Mouse (Mus musculus): ENCODE data around the gene Pitpnm1. TPM values are rescaled to one million over a fixed set of nuclear protein-coding genes. Genes with fewer than 3 reads are reported as not detected.
A peak's percentile ranks its signal among the peaks of the same experiment; 100 is the strongest.

Pitpnm1 gene
- total RNA-seq, 2 experiments from 2014 or later = 225 to 226 TPM

- intact Hi-C loops (cut with DNase I) = loop anchor here (5.0 to 10.0 kb wide), 2 partner anchors 37 to 134 kb away; partner anchors contain the start of gene Aldh3b3
- DNase-seq (ENCODE audit: low spot score in 2 of 2) = no peak
Observed at GRCm38 (mm10) chr19:4089128-4089527, 10.7 kb upstream of the Pitpnm1 start.

DNA sequence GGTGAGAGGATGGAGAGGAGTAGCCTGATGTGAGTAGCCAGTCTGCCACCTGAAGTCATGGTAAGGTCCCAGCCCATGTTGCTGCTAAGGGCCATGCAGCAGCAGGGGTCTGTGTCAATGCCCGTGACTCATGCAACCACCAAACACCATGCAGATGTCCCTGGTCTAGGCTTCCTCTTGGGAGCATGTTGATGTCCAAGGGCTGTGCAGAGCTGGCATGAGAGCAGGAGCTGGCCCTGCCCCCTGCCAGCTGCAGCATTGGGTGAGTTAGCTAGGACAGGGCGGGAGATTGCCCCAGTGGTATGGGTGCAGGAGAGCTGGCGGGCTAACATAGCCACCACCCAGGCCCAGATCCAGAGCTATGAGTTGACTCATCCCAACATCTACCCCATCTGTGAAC is 9.4 kb upstream of the Pitpnm1 start:
- no peak for DNase-seq (ENCODE audit: low spot score in 2 of 2)
- intact Hi-C loops (cut with DNase I) = no loop called here

DNA sequence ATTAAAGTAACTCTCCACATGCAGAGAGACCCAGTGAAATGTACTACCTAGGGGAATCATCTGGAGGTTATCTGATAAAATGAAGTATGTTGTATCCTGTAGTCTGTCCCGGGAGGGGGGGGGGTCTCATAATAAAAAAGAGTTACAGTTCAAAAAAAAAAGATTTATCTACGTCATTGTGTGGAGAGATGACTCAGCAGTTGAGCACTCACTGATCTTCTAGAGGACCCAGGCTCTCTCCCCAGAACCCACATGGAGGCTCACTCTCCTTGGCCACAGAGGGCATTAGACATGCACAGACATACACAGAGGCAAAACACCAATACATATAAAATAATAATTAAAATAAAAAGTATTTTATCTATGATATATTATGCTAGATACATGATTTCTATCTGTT is 8.4 kb upstream of the Pitpnm1 start:
- intact Hi-C loops (cut with DNase I) = no loop called here
- DNase-seq (ENCODE audit: low spot score in 2 of 2) = no peak

DNA sequence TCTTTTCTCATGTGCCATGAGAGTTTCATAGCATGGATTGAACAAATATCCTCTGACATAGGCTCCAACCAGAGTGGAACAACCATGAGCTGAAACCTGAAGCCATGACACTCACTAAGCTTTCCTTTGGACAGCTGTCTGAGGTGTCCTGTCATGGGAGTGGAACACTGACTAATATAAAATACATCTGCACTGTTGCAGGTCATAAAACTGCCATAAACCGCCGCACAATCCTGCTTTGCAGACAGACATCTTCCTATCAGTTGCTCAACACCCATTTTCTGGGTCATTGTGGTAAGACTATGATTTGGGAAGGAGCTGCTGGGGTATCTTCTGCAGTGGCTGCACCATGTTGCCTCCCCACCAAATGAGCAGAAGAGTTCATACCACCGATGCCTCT is 7.0 kb upstream of the Pitpnm1 start:
- DNase-seq (ENCODE audit: low spot score in 2 of 2) = no peak
- intact Hi-C loops (cut with DNase I) = no loop called here

GRCm38 (mm10) chr19:4093772-4094171 is 6.0 kb upstream of the Pitpnm1 start:
- intact Hi-C loops (cut with DNase I) = no loop called here
- no peak for DNase-seq (ENCODE audit: low spot score in 2 of 2)

DNA sequence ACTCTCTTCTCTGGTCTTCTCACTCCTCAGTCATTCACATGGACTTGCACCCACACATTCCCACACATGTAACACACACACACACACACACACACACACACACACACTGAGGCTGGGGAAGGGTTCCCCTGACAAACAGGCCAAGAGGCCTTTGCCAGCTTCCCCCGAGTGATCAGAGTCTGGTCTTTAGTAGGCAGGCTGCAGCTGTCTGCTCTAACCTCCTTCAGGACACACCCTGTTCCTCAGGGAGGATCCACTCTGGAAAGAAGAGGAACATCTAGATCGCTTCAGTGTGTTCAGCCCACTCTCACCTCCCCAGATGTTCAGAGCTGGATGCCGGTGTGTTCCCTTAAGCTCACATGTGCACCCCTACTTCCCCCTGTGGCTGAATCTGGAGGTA is 5.5 kb upstream of the Pitpnm1 start:
- intact Hi-C loops (cut with DNase I) = no loop called here
- DNase-seq (ENCODE audit: low spot score in 2 of 2) = no peak

GRCm38 (mm10) chr19:4094774-4095303 is 5.0 kb upstream of the Pitpnm1 start:
- peak in 1 of 2 experiments; percentile 26 for DNase-seq (ENCODE audit: low spot score in 2 of 2)
- intact Hi-C loops (cut with DNase I) = loop anchor here (5.0 kb wide), 1 partner anchor 48 kb away; the partner anchor contains the start of gene Gstp2

DNA sequence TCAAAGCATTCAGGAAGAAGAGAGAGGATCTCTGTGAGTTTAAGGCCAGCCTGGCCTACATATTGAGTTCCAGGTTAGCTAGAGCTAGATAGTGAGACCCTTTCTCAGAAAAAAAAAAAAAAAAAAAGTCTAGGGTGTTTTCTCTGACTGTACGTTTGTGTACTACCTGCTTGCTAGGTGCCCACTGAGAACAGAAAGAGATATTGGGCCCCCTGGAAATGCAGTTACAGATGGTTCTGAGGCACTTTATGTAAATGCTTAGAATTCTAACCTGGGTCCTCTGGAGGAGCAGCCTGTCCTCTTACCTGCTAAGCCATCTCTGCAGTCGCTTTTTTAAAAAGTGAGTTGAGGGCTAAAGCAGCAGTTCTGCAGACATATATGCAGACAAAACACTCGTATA is 4.0 kb upstream of the Pitpnm1 start:
- intact Hi-C loops (cut with DNase I) = loop anchor here (5.0 kb wide), 1 partner anchor 49 kb away; the partner anchor contains the start of gene Gstp2

GRCm38 (mm10) chr19:4096642-4097440 is 3.0 kb upstream of the Pitpnm1 start, which contains the start of gene Cdk2ap2:
Gene Cdk2ap2 (plus strand): TSS chr19:4097182.
- intact Hi-C loops (cut with DNase I) = loop anchor here (5.0 kb wide), 1 partner anchor 50 kb away; the partner anchor contains the start of gene Gstp2
- DNase-seq (ENCODE audit: low spot score in 2 of 2) = peak; percentile 99 to 100

More for the DNA sequence above, 4.0 kb upstream of the Pitpnm1 start:
- no peak for DNase-seq (ENCODE audit: low spot score in 2 of 2)

GRCm38 (mm10) chr19:4097441-4097825 is 2.4 kb upstream of the Pitpnm1 start:
- peak in 1 of 2 experiments; percentile 68 for DNase-seq (ENCODE audit: low spot score in 2 of 2)

DNA sequence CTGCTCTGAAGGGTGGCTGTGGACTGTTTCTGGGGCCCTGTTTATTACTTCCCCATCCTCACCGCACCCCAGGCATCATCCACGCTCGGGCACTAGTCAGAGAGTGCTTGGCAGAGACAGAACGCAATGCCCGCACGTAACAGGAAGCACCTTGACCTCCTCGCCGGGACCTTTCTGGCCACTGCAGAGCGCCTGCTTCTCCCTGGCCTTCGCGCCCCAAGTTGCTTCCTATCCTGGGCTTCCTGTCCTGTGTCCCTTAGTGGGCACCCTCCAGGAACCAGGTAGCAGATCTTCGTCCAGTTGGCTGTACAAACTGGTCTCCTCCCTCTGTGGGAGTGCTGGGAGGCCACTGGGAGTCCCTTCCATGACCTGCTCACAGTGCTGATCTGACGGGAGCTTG is 1.4 kb upstream of the Pitpnm1 start:
- intact Hi-C loops (cut with DNase I) = loop anchor here (2.0 to 5.0 kb wide), 2 partner anchors 51 to 130 kb away; partner anchors contain the start of gene Gstp2
- DNase-seq (ENCODE audit: low spot score in 2 of 2) = peak in 1 of 2 experiments; percentile 22

More at GRCm38 (mm10) chr19:4097441-4097825, 2.4 kb upstream of the Pitpnm1 start:
- intact Hi-C loops (cut with DNase I) = loop anchor here (5.0 kb wide), 1 partner anchor 50 kb away; the partner anchor contains the start of gene Gstp2

DNA sequence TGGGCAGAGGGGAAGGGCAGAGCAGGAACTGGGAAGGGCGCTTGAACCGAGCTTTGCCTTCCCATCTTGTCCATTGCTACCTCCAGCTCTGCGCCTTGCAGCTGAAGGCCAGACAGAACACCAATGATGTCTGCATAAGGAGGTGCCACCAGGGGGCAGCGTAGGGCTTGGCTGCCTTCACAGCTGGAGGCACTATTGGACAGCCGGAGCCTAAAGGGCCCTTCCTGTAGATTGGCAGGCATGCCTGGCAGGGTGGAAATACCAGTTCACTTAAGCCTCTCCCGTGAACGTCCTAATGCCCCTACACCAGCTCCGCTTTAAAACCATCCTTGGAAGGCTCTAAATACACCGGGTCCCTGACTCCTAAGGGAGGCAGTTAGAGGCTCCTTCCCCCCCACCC is 742 bp upstream of the Pitpnm1 start:
- intact Hi-C loops (cut with DNase I) = loop anchor here (2.0 to 5.0 kb wide), 2 partner anchors 52 to 130 kb away; partner anchors contain the start of gene Gstp2
- peak; percentile 92 for DNase-seq (ENCODE audit: low spot score in 2 of 2)

GRCm38 (mm10) chr19:4100718-4101261 is 992 bp downstream of the Pitpnm1 start:
- peak; percentile 66 to 75 for DNase-seq (ENCODE audit: low spot score in 2 of 2)
- intact Hi-C loops (cut with DNase I) = no loop called here

DNA sequence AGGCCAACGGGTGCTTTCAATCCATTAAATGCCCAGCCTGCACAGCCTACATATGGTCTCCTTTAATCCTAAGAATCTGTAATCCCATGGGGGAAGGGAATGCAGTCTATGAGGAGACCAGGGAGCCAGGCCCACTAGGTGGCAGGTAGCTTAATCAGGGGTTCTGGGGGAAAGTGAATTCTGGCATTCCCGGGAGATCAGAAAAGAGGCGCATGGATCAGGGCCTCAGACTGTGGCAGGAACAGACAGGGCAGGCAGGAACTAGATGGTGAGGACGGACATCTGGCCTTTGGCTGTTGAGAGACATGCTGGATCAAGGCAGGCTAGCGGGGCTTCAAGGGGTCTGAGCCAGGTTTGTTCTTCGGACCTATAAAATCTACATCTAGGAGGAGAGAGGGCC is 1.7 kb downstream of the Pitpnm1 start:
- intact Hi-C loops (cut with DNase I) = no loop called here
- DNase-seq (ENCODE audit: low spot score in 2 of 2) = peak in 1 of 2 experiments; percentile 16

DNA sequence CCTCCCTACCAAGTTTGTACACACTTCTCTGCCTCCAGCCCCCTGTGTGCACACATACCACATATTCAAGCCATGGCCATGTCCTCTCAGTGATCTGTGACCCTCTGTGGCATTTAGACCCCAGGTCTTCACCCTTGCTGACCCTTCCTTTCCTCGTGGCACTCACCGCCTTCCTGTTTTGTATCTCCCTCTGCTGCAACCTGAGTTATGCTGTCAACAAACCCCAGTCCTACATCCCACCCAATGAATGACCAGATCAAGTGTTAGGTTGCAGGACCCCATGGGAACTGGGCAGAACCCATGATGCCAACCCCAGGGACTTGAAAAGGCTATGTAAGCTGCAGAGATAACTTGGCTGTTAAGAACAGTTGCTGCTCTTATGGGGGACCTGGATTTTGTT is 2.3 kb downstream of the Pitpnm1 start:
- peak in 1 of 2 experiments; percentile 7 for DNase-seq (ENCODE audit: low spot score in 2 of 2)
- intact Hi-C loops (cut with DNase I) = no loop called here

DNA sequence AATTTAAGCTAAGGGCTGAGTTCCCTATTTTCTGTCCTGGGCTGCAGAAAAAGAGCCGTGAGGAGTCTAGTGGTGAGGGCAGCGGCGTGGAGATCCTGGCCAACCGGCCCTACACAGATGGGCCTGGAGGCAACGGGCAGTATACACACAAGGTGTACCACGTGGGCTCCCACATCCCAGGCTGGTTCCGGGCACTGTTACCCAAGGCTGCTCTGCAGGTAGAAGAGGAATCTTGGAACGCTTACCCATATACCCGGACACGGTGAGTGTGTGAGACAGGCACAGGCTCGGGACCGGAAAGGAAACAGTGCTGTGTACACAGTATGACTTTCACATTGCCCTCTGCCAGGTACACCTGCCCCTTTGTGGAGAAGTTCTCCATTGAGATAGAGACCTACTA is 2.8 kb downstream of the Pitpnm1 start:
- DNase-seq (ENCODE audit: low spot score in 2 of 2) = no peak
- intact Hi-C loops (cut with DNase I) = no loop called here

DNA sequence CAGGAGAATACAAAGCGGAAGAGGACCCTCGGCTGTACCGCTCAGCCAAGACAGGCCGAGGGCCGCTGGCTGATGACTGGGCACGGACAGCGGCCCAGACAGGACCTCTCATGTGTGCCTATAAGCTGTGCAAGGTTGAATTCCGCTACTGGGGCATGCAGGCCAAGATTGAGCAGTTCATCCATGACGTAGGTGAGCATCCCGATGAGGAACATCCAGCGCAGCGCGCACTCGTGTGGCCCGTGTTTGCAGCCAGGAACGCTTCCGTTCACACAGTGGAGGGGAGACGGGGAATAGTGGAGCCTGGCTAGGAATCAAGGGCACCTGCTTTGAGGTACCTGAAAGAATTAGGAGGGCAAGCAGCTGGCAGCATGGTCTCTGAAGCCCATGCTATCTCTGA is 3.5 kb downstream of the Pitpnm1 start:
- intact Hi-C loops (cut with DNase I) = no loop called here
- no peak for DNase-seq (ENCODE audit: low spot score in 2 of 2)

GRCm38 (mm10) chr19:4103792-4104191 is 4.0 kb downstream of the Pitpnm1 start:
- intact Hi-C loops (cut with DNase I) = no loop called here
- no peak for DNase-seq (ENCODE audit: low spot score in 2 of 2)

DNA sequence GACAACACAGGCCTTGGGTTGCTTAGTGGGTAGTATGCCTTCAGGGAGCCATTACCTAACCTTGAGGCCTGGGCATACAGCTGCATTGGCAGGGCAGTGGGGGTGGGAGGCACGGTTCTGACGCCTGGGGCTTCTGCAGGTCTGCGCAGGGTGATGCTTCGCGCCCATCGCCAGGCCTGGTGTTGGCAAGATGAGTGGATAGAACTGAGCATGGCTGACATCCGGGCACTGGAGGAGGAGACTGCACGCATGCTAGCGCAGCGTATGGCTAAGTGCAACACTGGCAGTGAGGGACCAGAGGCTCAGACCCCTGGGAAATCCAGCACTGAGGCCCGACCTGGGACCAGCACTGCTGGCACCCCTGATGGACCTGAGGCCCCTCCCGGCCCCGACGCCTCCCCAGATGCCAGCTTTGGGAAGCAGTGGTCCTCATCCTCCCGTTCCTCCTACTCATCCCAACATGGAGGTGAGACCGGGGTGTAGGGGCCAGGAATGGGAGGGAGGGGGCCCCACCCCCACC is 4.9 kb downstream of the Pitpnm1 start:
- intact Hi-C loops (cut with DNase I) = no loop called here
- DNase-seq (ENCODE audit: low spot score in 2 of 2) = no peak

- intact Hi-C loops (cut with DNase I) = no loop called here
- DNase-seq (ENCODE audit: low spot score in 2 of 2) = no peak
Observed at GRCm38 (mm10) chr19:4106654-4107053, 6.9 kb downstream of the Pitpnm1 start.

Data from left cerebral cortex, postnatal 14 days (tissue).